Mouse (Mus musculus) neural tube, embryonic 14.5 days (tissue): Measurements from ENCODE around the gene Wnt8b. TPM values are rescaled to one million over a fixed set of nuclear protein-coding genes. Genes with fewer than 3 reads are reported as not detected.

Experiments used
- ATAC-seq: fragments of 200-750 bp; cut with Nextera tagmentation; 2 replicates; pipeline ENCODE4 v1.8.0; 2017; ENCODE audit warnings: low read depth, mild to moderate bottlenecking, moderate TSS enrichment, moderate library complexity
- H3K27ac ChIP-seq: fragments of 300-500 bp; sonication (generic); 2 replicates; pipeline ENCODE4 v1.5.1; 2014; ENCODE audit warnings: low read depth, mild to moderate bottlenecking, control low read depth, low read length, moderate library complexity, mixed read lengths
- H3K27me3 ChIP-seq: fragments of 300-500 bp; sonication (generic); 2 replicates; pipeline ENCODE4 v1.6.1; 2014; ENCODE audit warnings: low read length; ENCODE audit not compliant: control insufficient read depth, insufficient read depth
- H3K36me3 ChIP-seq: fragments of 300-500 bp; sonication (generic); 2 replicates; pipeline ENCODE4 v1.6.1; 2014; ENCODE audit warnings: low read length, mixed read lengths; ENCODE audit not compliant: control insufficient read depth, insufficient read depth
- H3K4me1 ChIP-seq: fragments of 300-500 bp; sonication (generic); 2 replicates; pipeline ENCODE4 v1.6.1; 2014; ENCODE audit warnings: low read length; ENCODE audit not compliant: control insufficient read depth, insufficient read depth
- H3K4me2 ChIP-seq: fragments of 300-500 bp; sonication (generic); 2 replicates; pipeline ENCODE4 v1.6.1; 2014; ENCODE audit warnings: mild to moderate bottlenecking, low read depth, low read length, control low read depth
- H3K4me3 ChIP-seq: fragments of 300-500 bp; sonication (generic); 2 replicates; pipeline ENCODE4 v1.5.1; 2014; ENCODE audit warnings: low read depth, low read length, control low read depth, mixed read lengths
- H3K9ac ChIP-seq: fragments of 300-500 bp; sonication (generic); replicated peaks from 2 replicates; pipeline ENCODE4 v1.6.1; 2014; ENCODE audit warnings: low read depth, mild to moderate bottlenecking, control low read depth, low read length, mixed read lengths
- H3K9me3 ChIP-seq: fragments of 300-500 bp; sonication (generic); 2 replicates; pipeline ENCODE4 v1.6.1; 2016; ENCODE audit warnings: low read length; ENCODE audit not compliant: control insufficient read depth
- WGBS: fragments of 180-500 bp; shearing (Covaris S2); extraction: QIAGEN DNeasy Blood & Tissue Kit; methylation state at CpG from one replicate; pipeline ENCODE4 v1.1.7; 2014; 5-methylcytosine and 5-hydroxymethylcytosine counted together
- polyA plus RNA-seq: library from polyadenylated mRNA; unstranded; fragments of >200 nt; fragmentation: Nextera tagmentation; extraction: Ambion mirVana; gene quantifications from 2 replicates; pipeline ENCODE4 v1.2.1, GENCODE M21; 2014

The Wnt8b gene
- polyA plus RNA-seq, 1 experiment from 2014 or later = 0.12 TPM

GRCm38 (mm10) chr19:44515769-44516168 lies 22.5 kb downstream of the Wnt8b start:
- 35% methylated on average over 6 of the region's 6 CpGs for WGBS
- H3K27ac ChIP-seq = no peak overlapping the region
- H3K4me1 ChIP-seq = peaks cover 18% of the 10 kb centered on the region
- H3K4me2 ChIP-seq = no peak overlapping the region
- H3K9ac ChIP-seq = no peak overlapping the region
- H3K27me3 ChIP-seq = peaks cover 26% of the 10 kb centered on the region
- H3K9me3 ChIP-seq = no peaks in the 10 kb centered on the region
- no peaks in the 10 kb centered on the region for H3K36me3 ChIP-seq
- H3K4me3 ChIP-seq = no peak overlapping the region
- ATAC-seq = no peak

- H3K9ac ChIP-seq = no peak overlapping the region
- H3K4me1 ChIP-seq = 0 out of 2 replicates have a peak, but pooled peaks cover 3% of the 10 kb centered on the region
- H3K4me3 ChIP-seq = no peak overlapping the region
- no peaks in the 10 kb centered on the region for H3K9me3 ChIP-seq
- peaks cover 8% of the 10 kb centered on the region; the same call in 1 of the 2 replicates for H3K27me3 ChIP-seq
- 55% methylated on average over 12 of the region's 12 CpGs for WGBS
- no peak overlapping the region for H3K27ac ChIP-seq
- no peaks in the 10 kb centered on the region for H3K36me3 ChIP-seq
- H3K4me2 ChIP-seq = no peak overlapping the region
- ATAC-seq = no peak
These were observed 24.9 kb downstream of the Wnt8b start for GRCm38 (mm10) chr19:44517996-44518768.

- no peak overlapping the region for H3K9ac ChIP-seq
- no peaks in the 10 kb centered on the region for H3K9me3 ChIP-seq
- no peak for ATAC-seq
- no peak overlapping the region for H3K4me2 ChIP-seq
- H3K27me3 ChIP-seq = peaks cover 5% of the 10 kb centered on the region; the same call in 1 of the 2 replicates
- 0 out of 2 replicates have a peak, but pooled peaks cover 1% of the 10 kb centered on the region for H3K4me1 ChIP-seq
- no peaks in the 10 kb centered on the region for H3K36me3 ChIP-seq
- H3K4me3 ChIP-seq = no peak overlapping the region
- 12% methylated on average over 7 of the region's 7 CpGs for whole genome bisulfite sequencing
- no peak overlapping the region for H3K27ac ChIP-seq
These were observed 25.9 kb downstream of the Wnt8b start for GRCm38 (mm10) chr19:44519152-44519551.

- no peak for ATAC-seq
- Histone ChIP-seq H3K27ac (no peak overlapping the region), H3K4me2 (no peak overlapping the region), H3K27me3 (no peaks in the 10 kb centered on the region), H3K4me3 (no peak overlapping the region), H3K9me3 (no peaks in the 10 kb centered on the region), H3K9ac (no peak overlapping the region), H3K36me3 (no peaks in the 10 kb centered on the region), H3K4me1 (no peaks in the 10 kb centered on the region)
- 87% methylated on average over 9 of the region's 9 CpGs for WGBS
These were observed 32.4 kb downstream of the Wnt8b start for GRCm38 (mm10) chr19:44525551-44526205.

- Histone ChIP-seq H3K9me3 (no peaks in the 10 kb centered on the region), H3K36me3 (no peaks in the 10 kb centered on the region), H3K4me2 (no peak overlapping the region), H3K27me3 (no peaks in the 10 kb centered on the region), H3K4me1 (no peaks in the 10 kb centered on the region), H3K27ac (no peak overlapping the region), H3K9ac (no peak overlapping the region), H3K4me3 (no peak overlapping the region)
- ATAC-seq = no peak
- WGBS = 90% methylated on average over 6 of the region's 6 CpGs
These were observed 36.7 kb downstream of the Wnt8b start for GRCm38 (mm10) chr19:44530018-44530417.

- Histone ChIP-seq H3K4me3 (no peak overlapping the region), H3K9ac (no peak overlapping the region), H3K4me1 (no peaks in the 10 kb centered on the region), H3K36me3 (no peaks in the 10 kb centered on the region), H3K4me2 (no peak overlapping the region), H3K27ac (no peak overlapping the region), H3K27me3 (no peaks in the 10 kb centered on the region), H3K9me3 (no peaks in the 10 kb centered on the region)
- no peak for ATAC-seq
- WGBS = 38% methylated on average over 3 of the region's 3 CpGs
These were observed 42.1 kb downstream of the Wnt8b start for GRCm38 (mm10) chr19:44535376-44535775.

GRCm38 (mm10) chr19:44537416-44537815 lies 44.1 kb downstream of the Wnt8b start:
- H3K27me3 ChIP-seq = no peaks in the 10 kb centered on the region
- H3K4me2 ChIP-seq = no peak overlapping the region
- no peak overlapping the region for H3K9ac ChIP-seq
- ATAC-seq = no peak
- no peak overlapping the region for H3K4me3 ChIP-seq
- H3K36me3 ChIP-seq = no peaks in the 10 kb centered on the region
- WGBS = 85% methylated on average over 8 of the region's 8 CpGs
- no peak overlapping the region for H3K27ac ChIP-seq
- no peaks in the 10 kb centered on the region for H3K4me1 ChIP-seq
- no peaks in the 10 kb centered on the region for H3K9me3 ChIP-seq

GRCm38 (mm10) chr19:44542694-44543178 lies 49.5 kb downstream of the Wnt8b start:
- no peaks in the 10 kb centered on the region for H3K36me3 ChIP-seq
- H3K4me2 ChIP-seq = no peak overlapping the region
- no peaks in the 10 kb centered on the region for H3K4me1 ChIP-seq
- no peak overlapping the region for H3K9ac ChIP-seq
- H3K27me3 ChIP-seq = no peaks in the 10 kb centered on the region
- ATAC-seq = no peak
- WGBS = 89% methylated on average over 8 of the region's 8 CpGs
- no peak overlapping the region for H3K4me3 ChIP-seq
- H3K27ac ChIP-seq = no peak overlapping the region
- H3K9me3 ChIP-seq = no peaks in the 10 kb centered on the region

- no peak for ATAC-seq
These were observed 51.1 kb downstream of the Wnt8b start for GRCm38 (mm10) chr19:44544372-44544771.

More at GRCm38 (mm10) chr19:44544372-44544771, 51.1 kb downstream of the Wnt8b start:
- no peak overlapping the region for H3K27ac ChIP-seq
- no peak overlapping the region for H3K4me3 ChIP-seq
- no peak overlapping the region for H3K4me2 ChIP-seq
- no peak overlapping the region for H3K9ac ChIP-seq
- no peaks in the 10 kb centered on the region for H3K4me1 ChIP-seq
- WGBS = 61% methylated on average over 10 of the region's 10 CpGs
- no peaks in the 10 kb centered on the region for H3K27me3 ChIP-seq
- H3K9me3 ChIP-seq = no peaks in the 10 kb centered on the region
- no peaks in the 10 kb centered on the region; the same call in 1 of the 2 replicates for H3K36me3 ChIP-seq
